Mouse (Mus musculus) lung, postnatal 25 days (tissue): ENCODE results near the gene Dmbt1.
"Not testable (repeated sequence)": the region's sequence is repeated elsewhere in the genome, so short reads cannot be mapped to it uniquely, and the experiment has no call there.

Experiments used
- DNase-seq: peaks from one replicate; pipeline ENCODE4 v3.0.0; 2022; ENCODE audit warnings: low spot score

Gene Dmbt1

GRCm38 (mm10) chr7:131031755-131032154 is at the start of gene Dmbt1:
Gene Dmbt1 (plus strand): TSS chr7:131032053.
- no peak for DNase-seq

- DNase-seq: peak; percentile 86
Observed at GRCm38 (mm10) chr7:130982371-130982770, 49.5 kb upstream of the Dmbt1 start.

GRCm38 (mm10) chr7:130982881-130983280 is 49.0 kb upstream of the Dmbt1 start:
- DNase-seq: no peak

GRCm38 (mm10) chr7:130984294-130984693 is 47.6 kb upstream of the Dmbt1 start:
- DNase-seq: no peak

GRCm38 (mm10) chr7:130985193-130985592 is 46.7 kb upstream of the Dmbt1 start:
- no peak for DNase-seq

- DNase-seq: no peak
Observed at GRCm38 (mm10) chr7:130985716-130986115, 46.1 kb upstream of the Dmbt1 start.

GRCm38 (mm10) chr7:130988146-130988545 is 43.7 kb upstream of the Dmbt1 start:
- no peak for DNase-seq

GRCm38 (mm10) chr7:130989371-130989770 is 42.5 kb upstream of the Dmbt1 start:
- DNase-seq: no peak

- DNase-seq: no peak
Observed at GRCm38 (mm10) chr7:130991174-130991789, 40.6 kb upstream of the Dmbt1 start.

GRCm38 (mm10) chr7:130993907-130994306 is 37.9 kb upstream of the Dmbt1 start:
- DNase-seq: no peak

GRCm38 (mm10) chr7:131001976-131002726 is 29.7 kb upstream of the Dmbt1 start:
- no peak for DNase-seq

- DNase-seq: no peak
Observed at GRCm38 (mm10) chr7:131004071-131004470, 27.8 kb upstream of the Dmbt1 start.

- no peak for DNase-seq
Observed at GRCm38 (mm10) chr7:131007221-131007620, 24.6 kb upstream of the Dmbt1 start.

- DNase-seq: no peak
Observed at GRCm38 (mm10) chr7:131009178-131009577, 22.7 kb upstream of the Dmbt1 start.

- DNase-seq: peak; percentile 73
Observed at GRCm38 (mm10) chr7:131011901-131012300, 20.0 kb upstream of the Dmbt1 start.

GRCm38 (mm10) chr7:131019181-131019580 is 12.7 kb upstream of the Dmbt1 start:
- no peak for DNase-seq

GRCm38 (mm10) chr7:131024807-131025206 is 7.0 kb upstream of the Dmbt1 start:
- DNase-seq: no peak

- DNase-seq: no peak
Observed at GRCm38 (mm10) chr7:131027557-131027956, 4.3 kb upstream of the Dmbt1 start.

- DNase-seq: no peak
Observed at GRCm38 (mm10) chr7:131036396-131036795, 4.5 kb downstream of the Dmbt1 start.

GRCm38 (mm10) chr7:131037083-131037482 is 5.2 kb downstream of the Dmbt1 start:
- no peak for DNase-seq

- DNase-seq: not testable (repeated sequence)
Observed at GRCm38 (mm10) chr7:131040760-131041159, 8.9 kb downstream of the Dmbt1 start.

- DNase-seq: no peak
Observed at GRCm38 (mm10) chr7:131042657-131043056, 10.8 kb downstream of the Dmbt1 start.

GRCm38 (mm10) chr7:131045258-131045835 is 13.5 kb downstream of the Dmbt1 start:
- peak; percentile 30 for DNase-seq
